Mouse (Mus musculus): Measurements from ENCODE around the gene Dlst.

Gene Dlst

DNA sequence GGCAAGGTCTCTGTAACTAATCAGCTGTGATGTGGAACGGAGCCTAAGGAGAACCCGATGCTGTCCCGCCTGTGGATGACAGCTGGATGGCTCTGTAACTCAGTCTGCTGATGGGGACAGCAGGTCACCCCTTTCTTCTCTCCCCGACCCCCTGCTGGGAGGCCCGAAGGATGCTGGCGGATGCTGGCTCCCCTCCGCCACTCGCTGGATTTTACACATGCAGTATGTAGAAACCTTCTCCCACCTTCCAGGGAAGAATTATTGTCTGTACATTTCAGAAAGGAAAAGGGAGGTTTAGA is 71.7 kb downstream of the Dlst start:
- no peak for DNase-seq (ENCODE audit: low spot score)

DNA sequence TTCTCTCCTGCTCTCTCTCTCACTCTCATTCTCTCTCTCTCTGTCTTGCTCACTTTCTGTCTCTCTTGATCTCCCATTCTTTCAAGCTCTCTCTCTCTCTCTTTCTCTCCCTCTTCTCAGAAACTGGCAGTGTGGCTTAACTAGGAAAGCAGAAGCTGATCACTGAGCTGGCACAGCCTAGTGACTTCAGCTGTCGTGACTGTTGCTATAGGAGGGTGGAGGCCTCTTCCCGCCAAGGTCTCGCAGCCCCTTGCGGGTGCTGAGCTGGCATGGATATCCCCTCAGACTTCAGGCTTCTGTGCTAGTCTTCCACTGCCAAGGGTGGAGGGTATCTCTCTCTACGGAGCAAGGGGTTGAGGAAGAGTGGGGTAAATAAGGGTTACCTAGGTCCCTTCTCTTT is 72.3 kb downstream of the Dlst start:
- no peak for DNase-seq (ENCODE audit: low spot score)

DNA sequence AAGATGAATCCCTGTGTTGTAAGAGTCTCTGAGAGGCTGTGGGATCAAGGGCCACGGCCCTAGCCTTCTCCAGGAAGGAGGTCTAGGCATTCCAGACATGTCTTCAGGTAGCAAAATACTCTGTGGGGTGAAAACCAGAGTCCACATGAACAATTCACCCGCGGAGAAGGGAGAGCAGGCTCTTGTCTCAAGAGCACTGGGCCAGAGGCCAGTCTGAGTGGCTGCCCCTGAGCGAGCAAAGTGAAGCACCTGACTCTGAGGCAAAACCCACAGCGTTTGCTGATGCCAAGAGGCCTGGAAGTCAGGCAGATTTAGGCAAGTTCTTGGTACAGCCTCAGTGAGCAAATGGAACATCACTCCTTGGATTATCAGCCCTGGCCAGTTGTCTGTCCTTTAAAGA is 73.5 kb downstream of the Dlst start:
- DNase-seq (ENCODE audit: low spot score) = no peak

Data from MN1 (cell line).